Mouse (Mus musculus): ENCODE data around the gene Kmt2c.

GRCm38 (mm10) chr5:25379188-25379587, 119.4 kb downstream of the Kmt2c start:
- no peak for TF ChIP-seq ELF1 (IDR thresholded peaks at IDR 0.05; ENCODE audit: low read depth, low read length)
- TF ChIP-seq MAX (IDR thresholded peaks at IDR 0.05; ENCODE audit: low read length) = no peak
- no peak for TF ChIP-seq MAFK (IDR thresholded peaks at IDR 0.05; ENCODE audit: insufficient replicate concordance, low read length)
- TF ChIP-seq POLR2AphosphoS2 (IDR thresholded peaks at IDR 0.05; ENCODE audit: low read depth, low read length) = no peak
- no peak for TF ChIP-seq JUND (conservative IDR thresholded peaks at IDR 0.05; ENCODE audit: low read depth, low read length)
- no peak for TF ChIP-seq ZNF384 (IDR thresholded peaks at IDR 0.05; ENCODE audit: low read depth, low read length)
- no peak for TF ChIP-seq USF2 (conservative IDR thresholded peaks at IDR 0.05; ENCODE audit: low read depth, low read length)
- TF ChIP-seq USF1 (IDR thresholded peaks at IDR 0.05; ENCODE audit: low read depth, low read length) = no peak
- TF ChIP-seq EP300 (IDR thresholded peaks at IDR 0.05; ENCODE audit: low read length) = peak; percentile 43; the same call in 1 of the 2 replicates
- TF ChIP-seq CTCF (conservative IDR thresholded peaks at IDR 0.05 in 1 of 2, IDR thresholded peaks at IDR 0.05 in 1 of 2; ENCODE audit: low read depth in 2 of 2, low read length in 2 of 2) = no peak
